Mouse (Mus musculus) forebrain, embryonic 15.5 days (tissue): Measurements from ENCODE around the gene Rundc3a. TPM values are rescaled to one million over a fixed set of nuclear protein-coding genes. Genes with fewer than 3 reads are reported as not detected.
"Not testable (repeated sequence)": the region's sequence is repeated elsewhere in the genome, so short reads cannot be mapped to it uniquely, and the experiment has no call there.

Experiments used
- ATAC-seq: fragments of 200-750 bp; cut with Nextera tagmentation; replicated peaks from 2 replicates; pipeline ENCODE4 v1.8.0; 2017; ENCODE audit warnings: mild to moderate bottlenecking, moderate TSS enrichment, moderate library complexity
- H3K27ac ChIP-seq: fragments of 300-500 bp; sonication (generic); replicated peaks from 2 replicates; pipeline ENCODE4 v1.5.1; 2015; ENCODE audit warnings: mild to moderate bottlenecking, inconsistent platforms
- H3K27me3 ChIP-seq: fragments of 300-500 bp; sonication (generic); 2 replicates; pipeline ENCODE4 v1.6.1; 2015; ENCODE audit warnings: inconsistent platforms
- H3K36me3 ChIP-seq: fragments of 300-500 bp; sonication (generic); 2 replicates; pipeline ENCODE4 v1.6.1; 2015; ENCODE audit warnings: mild to moderate bottlenecking, inconsistent platforms
- H3K4me1 ChIP-seq: fragments of 300-500 bp; sonication (generic); 2 replicates; pipeline ENCODE4 v1.6.1; 2015; ENCODE audit warnings: inconsistent platforms
- H3K4me2 ChIP-seq: fragments of 300-500 bp; sonication (generic); replicated peaks from 2 replicates; pipeline ENCODE4 v1.6.1; 2015; ENCODE audit warnings: mild to moderate bottlenecking, inconsistent platforms
- H3K4me3 ChIP-seq: fragments of 300-500 bp; sonication (generic); 2 replicates; pipeline ENCODE4 v1.5.1; 2015; ENCODE audit warnings: mild to moderate bottlenecking, inconsistent platforms
- H3K9ac ChIP-seq: fragments of 300-500 bp; sonication (generic); replicated peaks from 2 replicates; pipeline ENCODE4 v1.6.1; 2015; ENCODE audit warnings: mild to moderate bottlenecking, inconsistent platforms
- H3K9me3 ChIP-seq: fragments of 300-500 bp; sonication (generic); 2 replicates; pipeline ENCODE4 v1.6.1; 2016; ENCODE audit warnings: inconsistent platforms
- whole genome bisulfite sequencing: fragments of 180-500 bp; shearing (Covaris S2); methylation state at CpG from one replicate; pipeline ENCODE4 v1.1.7; 2015; ENCODE audit warnings: mixed read lengths; 5-methylcytosine and 5-hydroxymethylcytosine counted together
- polyA plus RNA-seq: library from polyadenylated mRNA; unstranded; fragments of >200 nt; fragmentation: Nextera tagmentation; extraction: Ambion mirVana; gene quantifications from 2 replicates; pipeline ENCODE4 v1.2.1, GENCODE M21; 2015

The Rundc3a gene
- polyA plus RNA-seq, 1 experiment from 2014 or later: 149 TPM

DNA sequence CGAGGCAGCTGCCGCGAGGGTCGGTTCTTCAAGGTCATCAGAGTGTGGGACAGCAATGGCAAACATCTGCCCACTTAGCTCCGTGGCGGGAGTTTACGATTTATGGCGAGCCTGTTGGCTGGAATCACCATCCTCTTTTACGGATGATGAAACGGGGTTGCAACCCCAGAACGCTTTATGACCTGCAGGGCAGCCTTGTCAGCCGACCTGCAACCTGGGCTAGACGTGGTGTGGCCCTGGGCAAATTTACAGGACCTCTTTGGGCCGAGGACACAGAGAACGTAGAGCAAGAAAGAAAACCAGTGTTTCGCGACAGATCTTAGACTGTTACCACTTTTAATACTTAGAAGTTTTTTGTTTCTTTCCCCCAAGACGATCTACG lies 14.6 kb downstream of the Rundc3a start, which contains the start of gene Slc25a39:
TSS of gene Slc25a39 (minus strand) at position 113 of the 382 bp plus-strand sequence.
- peak within 1 kb of the TSS; percentile 96 for H3K4me2 ChIP-seq
- H3K36me3 ChIP-seq: peaks cover 17% of the 10 kb centered on the region
- peak within 1 kb of the TSS; percentile 86 for H3K27ac ChIP-seq
- WGBS: 1% methylated on average over 19 of the region's 19 CpGs
- H3K9ac ChIP-seq: peak within 1 kb of the TSS; percentile 89
- peak within 1 kb of the TSS; percentile 89 for H3K4me3 ChIP-seq
- H3K9me3 ChIP-seq: no peaks in the 10 kb centered on the region
- no peak for ATAC-seq
- H3K27me3 ChIP-seq: no peaks in the 10 kb centered on the region
- peaks cover 43% of the 10 kb centered on the region for H3K4me1 ChIP-seq

DNA sequence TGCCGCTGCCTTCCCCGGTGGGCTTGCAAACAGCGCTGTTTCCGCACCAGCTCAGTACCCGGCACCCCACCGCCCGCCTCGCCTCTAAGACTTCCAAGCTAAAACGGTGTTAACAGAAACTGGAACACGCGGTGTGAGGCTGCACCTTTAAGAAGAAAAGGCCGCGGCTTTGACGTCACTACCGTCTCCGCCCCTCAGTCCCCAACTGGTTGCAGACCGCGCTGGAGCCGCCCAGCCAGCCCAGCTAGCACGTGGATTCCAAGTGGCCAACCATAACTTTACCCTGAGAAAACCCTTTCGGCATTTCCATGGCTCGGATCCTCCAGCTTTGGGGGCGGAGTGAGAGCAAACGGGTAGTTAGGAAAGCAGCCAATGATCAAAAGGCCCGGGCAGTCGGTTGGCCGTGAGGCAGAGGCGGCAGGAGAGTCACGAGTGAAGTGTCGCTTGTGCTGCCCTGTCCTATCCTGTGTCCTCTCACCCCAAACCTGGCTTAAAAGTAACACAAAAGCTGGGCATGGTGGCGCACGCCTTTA lies 15.2 kb downstream of the Rundc3a start:
- peaks cover 43% of the 10 kb centered on the region for H3K4me1 ChIP-seq
- peaks cover 12% of the 10 kb centered on the region for H3K36me3 ChIP-seq
- H3K9ac ChIP-seq: peak overlapping the region; percentile 16
- H3K27ac ChIP-seq: peak overlapping the region; percentile 86
- peak overlapping the region; percentile 89 for H3K4me3 ChIP-seq
- peak overlapping the region; percentile 96 for H3K4me2 ChIP-seq
- no peaks in the 10 kb centered on the region for H3K9me3 ChIP-seq
- no peaks in the 10 kb centered on the region for H3K27me3 ChIP-seq
- under 1% methylated on average over 32 of the region's 32 CpGs for WGBS
- ATAC-seq: peak; percentile 96

DNA sequence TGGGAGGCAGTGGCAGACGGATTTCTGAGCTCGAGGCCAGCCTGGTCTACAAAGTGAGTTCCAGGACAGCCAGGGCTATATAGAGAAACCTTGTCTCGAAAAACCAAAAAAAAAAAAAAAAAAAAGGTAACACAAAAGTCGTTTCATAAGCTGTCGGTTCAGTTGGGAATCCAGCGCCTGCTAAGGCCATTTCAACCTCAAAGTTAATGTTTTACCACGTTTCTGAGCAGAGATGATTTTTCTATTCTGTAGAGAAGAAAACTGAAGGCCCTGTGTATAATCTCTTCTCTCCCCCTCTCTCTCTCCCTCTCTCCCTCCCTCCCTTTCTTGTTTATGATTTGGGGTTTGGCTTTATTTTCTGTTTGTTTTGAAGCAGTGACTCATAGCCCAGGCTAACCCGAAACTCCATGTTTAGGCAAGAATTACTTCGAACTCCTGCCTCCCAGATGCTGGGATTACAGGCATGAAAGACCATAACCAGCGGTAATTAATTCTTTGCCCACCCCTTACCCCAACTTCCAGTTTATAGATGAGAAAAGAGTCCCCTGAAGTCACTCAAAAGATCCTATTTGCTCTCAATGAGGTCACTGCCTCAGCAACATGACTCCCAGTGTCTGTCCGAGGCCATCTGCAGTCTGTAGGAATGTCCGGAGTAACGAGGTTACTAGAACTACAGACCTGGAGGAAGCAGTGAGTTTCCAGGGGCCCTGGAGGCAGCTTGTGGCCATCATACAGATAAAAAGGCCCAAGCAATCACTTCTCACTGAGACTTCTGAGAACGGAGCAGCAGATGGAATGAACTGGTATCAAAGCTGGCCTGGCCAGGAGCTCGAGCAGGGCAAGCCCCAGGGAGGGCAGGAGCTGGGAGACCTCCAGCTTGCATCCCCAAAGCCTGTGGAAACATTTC lies 15.9 kb downstream of the Rundc3a start:
- no peak for ATAC-seq
- 42% methylated on average over 15 of the region's 15 CpGs for WGBS

DNA sequence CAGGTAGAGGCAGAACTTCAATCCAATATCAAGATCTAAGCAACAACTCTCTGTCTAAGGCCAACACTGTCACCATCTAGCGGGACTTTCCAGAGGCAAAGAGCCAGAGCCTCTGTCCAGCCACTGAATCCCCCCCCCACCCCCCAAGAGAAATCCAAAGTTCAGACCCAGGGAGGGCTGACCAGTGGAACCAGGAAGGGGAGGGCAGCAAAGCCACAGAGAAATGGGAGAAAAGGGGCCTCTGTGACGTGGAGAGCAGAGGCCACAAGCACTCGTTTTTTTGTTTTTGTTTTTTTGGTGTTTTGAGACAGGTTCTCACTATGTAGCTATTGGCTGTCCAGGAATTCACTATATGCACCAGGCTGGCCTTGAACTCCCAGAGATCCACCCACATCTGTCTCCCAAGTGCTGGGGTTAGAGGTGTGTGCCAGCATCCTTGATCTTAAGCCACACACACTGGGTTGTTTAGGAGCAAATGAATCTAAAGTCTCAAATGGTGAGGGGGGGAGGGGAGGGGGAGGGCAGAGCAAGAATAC lies 16.7 kb downstream of the Rundc3a start:
- H3K27ac ChIP-seq: no peak overlapping the region
- no peak overlapping the region for H3K4me2 ChIP-seq
- H3K36me3 ChIP-seq: no peaks in the 10 kb centered on the region
- peaks cover 37% of the 10 kb centered on the region for H3K4me1 ChIP-seq
- H3K9ac ChIP-seq: no peak overlapping the region
- no peak overlapping the region for H3K4me3 ChIP-seq
- H3K27me3 ChIP-seq: no peaks in the 10 kb centered on the region
- H3K9me3 ChIP-seq: no peaks in the 10 kb centered on the region
- WGBS: 78% methylated on average over 3 of the region's 3 CpGs
- ATAC-seq: no peak

More for the DNA sequence above, 15.9 kb downstream of the Rundc3a start:
- H3K4me2 ChIP-seq: peak overlapping the region; percentile 96
- H3K4me1 ChIP-seq: peaks cover 43% of the 10 kb centered on the region
- peaks cover 6% of the 10 kb centered on the region; the same call in 1 of the 2 replicates for H3K36me3 ChIP-seq
- H3K27me3 ChIP-seq: no peaks in the 10 kb centered on the region
- peak overlapping the region; percentile 86 for H3K27ac ChIP-seq
- H3K9ac ChIP-seq: peak overlapping the region; percentile 16
- H3K4me3 ChIP-seq: peak overlapping the region; percentile 89
- H3K9me3 ChIP-seq: no peaks in the 10 kb centered on the region

DNA sequence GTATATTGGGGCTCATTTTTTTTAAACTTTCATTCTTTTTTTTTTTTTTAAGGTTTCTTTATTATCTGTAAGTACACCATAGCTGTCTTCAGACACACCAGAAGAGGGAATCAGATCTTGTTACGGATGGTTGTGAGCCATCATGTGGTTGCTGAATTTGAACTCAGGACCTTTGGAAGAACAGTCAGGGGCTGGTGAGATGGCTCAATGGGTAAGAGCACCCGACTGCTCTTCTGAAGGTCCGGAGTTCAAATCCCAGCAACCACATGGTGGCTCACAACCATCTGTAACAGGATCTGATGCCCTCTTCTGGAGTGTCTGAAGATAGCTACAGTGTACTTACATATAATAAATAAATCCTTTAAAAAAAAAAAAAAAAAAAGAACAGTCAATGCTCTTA lies 17.1 kb downstream of the Rundc3a start:
- ATAC-seq: not testable (repeated sequence)

DNA sequence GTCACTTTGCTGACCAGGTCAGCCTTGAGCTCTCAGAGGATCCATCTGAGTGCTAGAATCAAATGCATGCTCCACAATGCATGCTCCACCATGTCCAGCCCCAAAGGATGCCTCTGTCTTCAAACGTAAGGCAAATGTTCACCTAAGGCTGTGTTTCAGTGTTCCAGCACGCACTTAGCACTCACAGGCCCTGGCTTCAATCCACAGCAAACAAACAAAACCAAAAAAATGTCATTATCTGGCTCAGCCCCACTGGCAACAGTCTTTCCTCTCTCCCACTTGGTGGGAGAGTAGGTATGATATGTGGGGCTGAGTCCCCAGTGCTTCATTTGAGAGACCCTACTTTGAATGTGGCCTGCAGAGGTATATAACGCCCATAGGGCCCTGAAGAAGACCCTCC lies 17.9 kb downstream of the Rundc3a start:
- ATAC-seq: no peak
- Histone ChIP-seq H3K27ac (no peak overlapping the region), H3K4me3 (no peak overlapping the region), H3K27me3 (no peaks in the 10 kb centered on the region), H3K4me1 (peaks cover 27% of the 10 kb centered on the region), H3K36me3 (no peaks in the 10 kb centered on the region), H3K9me3 (no peaks in the 10 kb centered on the region), H3K9ac (no peak overlapping the region), H3K4me2 (no peak overlapping the region)
- 76% methylated on average over 3 of the region's 3 CpGs for WGBS

More for the DNA sequence above, 17.1 kb downstream of the Rundc3a start:
- 92% methylated on average over 3 of the region's 3 CpGs for WGBS
- not testable (repeated sequence) for H3K9ac ChIP-seq, H3K4me2 ChIP-seq, H3K36me3 ChIP-seq, H3K27ac ChIP-seq, H3K9me3 ChIP-seq, H3K27me3 ChIP-seq, H3K4me3 ChIP-seq
- H3K4me1 ChIP-seq: peaks cover 34% of the 10 kb centered on the region

DNA sequence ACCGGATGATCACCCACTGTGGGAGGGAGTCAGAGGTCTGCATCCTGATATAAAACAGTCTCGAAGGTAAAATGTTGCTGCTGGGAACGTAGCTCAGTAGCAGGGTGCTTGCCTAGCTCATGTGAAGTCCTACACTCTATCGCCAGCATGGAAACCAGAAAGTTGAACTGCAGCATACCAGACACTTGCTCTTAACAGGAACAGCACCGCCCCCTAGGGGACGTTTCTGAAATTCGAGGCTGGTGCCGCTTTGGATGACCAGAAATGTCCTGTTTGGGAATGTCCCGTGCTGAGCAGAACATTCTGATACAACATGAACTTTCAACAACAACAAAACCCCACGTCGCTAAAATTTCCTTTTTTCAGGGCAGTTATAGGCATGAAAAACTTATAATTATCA lies 18.5 kb downstream of the Rundc3a start:
- no peak overlapping the region for H3K9ac ChIP-seq
- no peak; the same call in 1 of the 2 replicates for ATAC-seq
- no peaks in the 10 kb centered on the region for H3K36me3 ChIP-seq
- 6% methylated on average over 11 of the region's 11 CpGs for WGBS
- no peaks in the 10 kb centered on the region for H3K9me3 ChIP-seq
- H3K27ac ChIP-seq: no peak overlapping the region
- no peaks in the 10 kb centered on the region for H3K27me3 ChIP-seq
- peaks cover 21% of the 10 kb centered on the region for H3K4me1 ChIP-seq
- H3K4me3 ChIP-seq: no peak overlapping the region
- no peak overlapping the region for H3K4me2 ChIP-seq

DNA sequence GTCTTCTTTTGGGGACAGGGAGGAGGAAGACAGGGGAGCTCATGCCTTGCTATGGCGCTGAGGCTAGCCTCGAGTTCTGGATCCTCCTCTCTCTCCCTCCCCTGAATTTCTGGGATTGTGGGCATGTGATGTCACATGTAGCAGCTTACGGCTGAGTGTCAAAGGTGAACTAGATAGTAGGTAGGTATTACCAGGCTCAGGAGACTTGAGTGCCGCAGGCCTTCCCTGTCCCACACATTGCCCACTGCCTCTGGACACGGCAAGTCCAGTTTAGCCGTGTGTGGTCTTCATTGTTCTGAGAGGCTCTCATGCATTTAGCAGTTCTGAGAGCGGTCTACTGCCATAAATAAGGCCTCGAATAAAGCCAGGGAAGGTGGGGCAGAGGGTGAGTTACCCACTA lies 19.9 kb downstream of the Rundc3a start:
- Histone ChIP-seq H3K9ac (no peak overlapping the region), H3K27ac (no peak overlapping the region), H3K4me3 (no peak overlapping the region), H3K9me3 (no peaks in the 10 kb centered on the region), H3K36me3 (no peaks in the 10 kb centered on the region), H3K4me2 (no peak overlapping the region), H3K27me3 (no peaks in the 10 kb centered on the region), H3K4me1 (peaks cover 12% of the 10 kb centered on the region)
- ATAC-seq: no peak
- 74% methylated on average over 8 of the region's 8 CpGs for WGBS

DNA sequence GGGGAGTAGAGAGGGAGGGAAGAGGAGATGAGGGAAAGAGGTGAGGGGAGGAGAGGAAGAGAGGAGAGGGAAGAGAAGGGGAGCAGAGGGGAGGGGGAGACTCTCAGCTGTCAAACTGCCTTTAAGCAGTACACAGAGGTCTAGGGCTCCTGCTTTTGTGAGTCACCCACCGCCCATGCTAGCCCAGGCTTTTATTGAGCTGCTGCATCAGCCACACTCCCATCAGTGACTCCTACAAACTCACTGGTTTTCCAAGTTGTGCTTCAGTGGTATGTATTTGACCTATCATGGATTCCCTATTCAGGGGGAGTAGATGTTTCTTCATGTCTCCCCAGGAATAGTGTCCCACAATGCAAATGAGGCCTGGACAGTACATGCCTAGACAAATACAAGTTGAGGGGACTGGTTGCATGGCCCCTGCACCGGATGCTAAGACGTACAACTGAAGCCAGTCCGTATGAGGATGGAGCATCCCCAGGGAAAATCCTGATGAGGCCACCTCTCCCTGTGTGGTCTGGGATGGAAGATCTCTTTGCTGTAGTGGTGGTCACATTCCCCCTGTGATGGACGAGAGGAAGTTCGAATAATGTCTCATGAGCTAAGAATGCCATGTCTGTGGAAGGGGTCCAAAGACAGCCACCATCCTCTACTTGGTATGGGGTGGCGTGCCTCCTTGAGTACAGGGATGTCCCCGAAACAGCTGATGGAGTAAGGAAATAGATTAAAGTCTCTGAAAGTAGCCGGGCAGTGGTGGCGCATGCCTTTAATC lies 22.0 kb downstream of the Rundc3a start:
- ATAC-seq: no peak
- H3K9ac ChIP-seq: no peak overlapping the region
- H3K27me3 ChIP-seq: no peaks in the 10 kb centered on the region
- no peak overlapping the region for H3K4me3 ChIP-seq
- no peaks in the 10 kb centered on the region for H3K36me3 ChIP-seq
- H3K9me3 ChIP-seq: no peaks in the 10 kb centered on the region
- peaks cover 4% of the 10 kb centered on the region; the same call in 1 of the 2 replicates for H3K4me1 ChIP-seq
- no peak overlapping the region for H3K4me2 ChIP-seq
- WGBS: 77% methylated on average over 10 of the region's 10 CpGs
- H3K27ac ChIP-seq: no peak overlapping the region

DNA sequence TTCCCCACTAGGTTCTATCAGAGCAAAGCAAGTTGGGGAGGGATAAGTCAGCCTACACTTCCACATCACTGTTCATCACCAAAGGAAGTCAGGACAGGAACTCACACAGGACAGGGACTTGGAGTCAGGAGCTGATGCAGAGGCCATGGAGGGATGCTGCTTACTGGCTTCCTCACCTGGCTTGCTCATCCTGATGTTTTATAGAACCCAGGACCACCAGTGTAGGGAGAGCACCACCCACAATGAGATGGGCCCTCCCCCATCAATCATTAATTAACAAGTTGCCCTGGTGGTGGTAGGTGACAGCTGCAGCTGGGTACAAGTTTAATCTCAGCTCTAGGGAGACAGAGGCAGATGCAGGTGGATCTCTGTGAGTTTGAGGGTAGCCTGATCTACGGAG lies 24.0 kb downstream of the Rundc3a start:
- WGBS: 88% methylated on average over 1 of the region's 1 CpGs
- no peaks in the 10 kb centered on the region for H3K27me3 ChIP-seq
- H3K4me3 ChIP-seq: no peak overlapping the region
- H3K4me2 ChIP-seq: no peak overlapping the region
- no peak overlapping the region for H3K9ac ChIP-seq
- H3K27ac ChIP-seq: no peak overlapping the region
- no peaks in the 10 kb centered on the region for H3K36me3 ChIP-seq
- H3K4me1 ChIP-seq: no peaks in the 10 kb centered on the region
- H3K9me3 ChIP-seq: no peaks in the 10 kb centered on the region
- no peak for ATAC-seq

DNA sequence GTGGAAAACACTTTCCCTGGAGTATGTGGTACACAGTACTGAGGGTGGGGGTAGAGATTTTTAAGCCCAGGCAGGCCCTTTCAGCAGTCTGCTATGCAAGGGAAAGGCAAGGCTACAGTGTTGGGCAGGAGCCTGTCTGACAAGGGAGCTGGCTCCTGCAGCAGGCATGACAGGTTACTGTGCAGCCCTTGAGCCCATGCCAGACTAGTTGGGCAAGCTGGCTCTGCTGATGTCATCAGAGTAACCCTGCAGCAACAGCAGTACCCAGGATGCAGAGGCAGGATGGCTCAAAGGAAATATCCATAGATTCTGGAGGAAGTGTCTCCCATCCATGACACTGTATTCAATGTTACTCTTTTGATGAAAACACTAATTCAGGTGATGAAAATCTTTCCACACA lies 25.7 kb downstream of the Rundc3a start:
- H3K27me3 ChIP-seq: no peaks in the 10 kb centered on the region
- no peak overlapping the region for H3K9ac ChIP-seq
- H3K4me2 ChIP-seq: no peak overlapping the region
- ATAC-seq: no peak
- H3K9me3 ChIP-seq: no peaks in the 10 kb centered on the region
- H3K4me1 ChIP-seq: no peaks in the 10 kb centered on the region
- no peak overlapping the region for H3K4me3 ChIP-seq
- H3K36me3 ChIP-seq: no peaks in the 10 kb centered on the region
- no peak overlapping the region for H3K27ac ChIP-seq

DNA sequence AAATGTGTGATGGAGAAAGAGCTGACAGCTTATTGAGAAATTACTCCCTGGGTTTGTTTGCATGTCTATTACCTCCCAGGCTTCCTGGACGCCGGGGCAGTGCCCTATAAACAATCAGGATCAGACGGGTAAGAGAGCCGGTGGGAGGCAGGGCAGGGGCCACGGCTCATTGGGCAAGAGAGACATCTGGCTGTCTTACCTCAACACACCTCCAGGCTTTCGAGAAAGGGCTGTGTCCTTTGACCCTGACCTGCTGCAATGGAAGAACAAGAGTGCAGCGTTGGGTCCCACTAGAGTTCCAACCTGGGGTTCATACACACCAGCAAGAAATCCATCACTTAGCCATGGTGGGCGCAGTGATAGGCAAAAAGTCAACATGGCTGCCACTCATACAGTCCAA lies 28.4 kb downstream of the Rundc3a start:
- H3K4me1 ChIP-seq: no peaks in the 10 kb centered on the region
- no peak overlapping the region for H3K4me3 ChIP-seq
- no peak overlapping the region for H3K27ac ChIP-seq
- H3K9ac ChIP-seq: no peak overlapping the region
- no peaks in the 10 kb centered on the region for H3K9me3 ChIP-seq
- ATAC-seq: no peak
- no peaks in the 10 kb centered on the region for H3K36me3 ChIP-seq
- no peaks in the 10 kb centered on the region for H3K27me3 ChIP-seq
- WGBS: 64% methylated on average over 8 of the region's 8 CpGs
- no peak overlapping the region for H3K4me2 ChIP-seq
